Mouse (Mus musculus): ENCODE results near the gene Olfr457. TPM values are rescaled to one million over a fixed set of nuclear protein-coding genes. Genes with fewer than 3 reads are reported as not detected.

Olfr457 gene
- polyA plus RNA-seq, 1 experiment, result not detected

DNA sequence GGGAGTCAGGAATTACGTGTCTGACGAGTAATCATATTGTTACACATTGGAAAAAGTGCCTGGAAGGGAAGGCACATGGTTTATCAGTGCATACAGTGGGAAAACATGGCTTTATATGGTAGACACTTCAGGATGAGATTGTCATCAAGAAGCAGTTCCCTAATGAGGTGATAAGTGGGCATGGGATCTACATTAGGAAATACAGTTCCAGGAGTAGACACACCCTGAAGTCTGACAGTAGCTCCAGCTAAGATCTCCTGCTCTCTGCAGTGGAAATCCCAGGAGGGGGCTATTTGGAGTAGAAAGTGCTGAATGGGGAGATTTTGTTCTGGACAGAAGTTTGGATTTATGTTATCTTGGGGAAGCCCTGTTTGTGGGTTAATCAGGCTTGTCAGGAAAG, 34.7 kb downstream of the Olfr457 start:
- H3K36me3 ChIP-seq (ENCODE audit: control insufficient read depth, insufficient read depth, low read length, poor library complexity, severe bottlenecking), result no peaks in the 10 kb centered on the region
- H3K4me1 ChIP-seq (ENCODE audit: control insufficient read depth, insufficient read depth, low read length), result no peaks in the 10 kb centered on the region
- H3K27me3 ChIP-seq (ENCODE audit: control insufficient read depth, insufficient read depth, low read length, poor library complexity, severe bottlenecking), result no peaks in the 10 kb centered on the region
- H3K9ac ChIP-seq (ENCODE audit: low read depth, poor library complexity, severe bottlenecking), result no peak overlapping the region
- TF ChIP-seq CTCF (IDR thresholded peaks at IDR 0.05; ENCODE audit: low read depth, low read length) (no peak), POLR2A (IDR thresholded peaks at IDR 0.05; ENCODE audit: insufficient read depth, low read length) (no peak), EP300 (IDR thresholded peaks at IDR 0.05; ENCODE audit: insufficient read depth, low read depth, low read length) (no peak)
- no peak overlapping the region for H3K4me3 ChIP-seq (ENCODE audit: low read depth, low read length)
- no peak overlapping the region for H3K27ac ChIP-seq (ENCODE audit: insufficient read depth, low read length)
- no peaks in the 10 kb centered on the region for H3K9me3 ChIP-seq (replicated peaks; ENCODE audit: control insufficient read depth, insufficient read depth, low read length, poor library complexity, severe bottlenecking)

GRCm38 (mm10) chr6:42435490-42435889, 40.6 kb downstream of the Olfr457 start:
- Histone ChIP-seq H3K27ac (ENCODE audit: insufficient read depth, low read length) (no peak overlapping the region), H3K9ac (ENCODE audit: low read depth, poor library complexity, severe bottlenecking) (no peak overlapping the region), H3K36me3 (ENCODE audit: control insufficient read depth, insufficient read depth, low read length, poor library complexity, severe bottlenecking) (no peaks in the 10 kb centered on the region), H3K27me3 (ENCODE audit: control insufficient read depth, insufficient read depth, low read length, poor library complexity, severe bottlenecking) (no peaks in the 10 kb centered on the region), H3K4me3 (ENCODE audit: low read depth, low read length) (no peak overlapping the region), H3K4me1 (ENCODE audit: control insufficient read depth, insufficient read depth, low read length) (no peaks in the 10 kb centered on the region), H3K9me3 (replicated peaks; ENCODE audit: control insufficient read depth, insufficient read depth, low read length, poor library complexity, severe bottlenecking) (no peaks in the 10 kb centered on the region)
- TF ChIP-seq CTCF (IDR thresholded peaks at IDR 0.05; ENCODE audit: low read depth, low read length) (no peak), EP300 (IDR thresholded peaks at IDR 0.05; ENCODE audit: insufficient read depth, low read depth, low read length) (no peak), POLR2A (IDR thresholded peaks at IDR 0.05; ENCODE audit: insufficient read depth, low read length) (no peak)

DNA sequence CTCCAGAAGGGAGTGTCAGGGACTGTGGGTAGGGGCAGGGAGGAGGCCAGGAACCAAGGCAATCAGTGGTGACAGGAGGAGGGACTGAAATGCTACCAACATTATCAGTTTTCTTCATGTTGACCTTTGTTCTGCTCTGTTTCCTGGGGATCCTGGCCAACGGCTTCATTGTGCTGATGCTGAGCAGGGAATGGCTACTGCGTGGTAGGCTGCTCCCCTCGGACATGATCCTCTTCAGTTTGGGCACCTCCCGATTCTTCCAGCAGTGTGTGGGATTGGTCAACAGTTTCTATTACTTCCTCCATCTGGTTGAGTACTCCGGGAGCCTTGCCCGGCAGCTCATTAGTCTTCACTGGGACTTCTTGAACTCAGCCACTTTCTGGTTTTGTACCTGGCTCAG, 41.7 kb downstream of the Olfr457 start, which contains the start of gene Tas2r126:
Gene Tas2r126, plus strand, starts transcription at position 90 of the 400 bp plus-strand sequence.
- Histone ChIP-seq H3K9me3 (replicated peaks; ENCODE audit: control insufficient read depth, insufficient read depth, low read length, poor library complexity, severe bottlenecking) (no peaks in the 10 kb centered on the region), H3K4me3 (ENCODE audit: low read depth, low read length) (no peak within 1 kb of the TSS), H3K36me3 (ENCODE audit: control insufficient read depth, insufficient read depth, low read length, poor library complexity, severe bottlenecking) (no peaks in the 10 kb centered on the region), H3K27me3 (ENCODE audit: control insufficient read depth, insufficient read depth, low read length, poor library complexity, severe bottlenecking) (no peaks in the 10 kb centered on the region), H3K27ac (ENCODE audit: insufficient read depth, low read length) (no peak within 1 kb of the TSS), H3K9ac (ENCODE audit: low read depth, poor library complexity, severe bottlenecking) (no peak within 1 kb of the TSS), H3K4me1 (ENCODE audit: control insufficient read depth, insufficient read depth, low read length) (no peaks in the 10 kb centered on the region)
- TF ChIP-seq EP300 (IDR thresholded peaks at IDR 0.05; ENCODE audit: insufficient read depth, low read depth, low read length), result no peak
- TF ChIP-seq POLR2A (IDR thresholded peaks at IDR 0.05; ENCODE audit: insufficient read depth, low read length), result no peak
- TF ChIP-seq CTCF (IDR thresholded peaks at IDR 0.05; ENCODE audit: low read depth, low read length), result no peak

DNA sequence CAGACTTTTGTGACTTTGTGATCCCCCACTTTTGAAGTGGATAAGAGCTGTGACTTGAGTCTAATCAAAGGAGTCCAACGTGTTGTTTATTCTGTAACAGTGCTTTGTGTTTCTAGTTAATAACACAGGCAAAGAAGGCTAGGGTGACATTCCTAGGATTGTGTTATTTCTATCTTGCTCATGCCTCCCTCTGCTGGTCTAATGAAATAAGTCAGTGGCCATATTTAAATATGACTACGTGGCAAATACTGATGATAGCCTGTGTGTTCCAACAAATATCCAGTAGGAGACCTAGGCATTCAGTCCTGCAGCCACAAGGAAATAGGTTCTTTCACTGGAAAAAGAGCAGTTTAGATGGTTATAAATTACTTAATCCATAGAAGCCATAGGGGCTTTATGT, 42.6 kb downstream of the Olfr457 start:
- Histone ChIP-seq H3K9ac (ENCODE audit: low read depth, poor library complexity, severe bottlenecking) (no peak overlapping the region), H3K27ac (ENCODE audit: insufficient read depth, low read length) (no peak overlapping the region), H3K27me3 (ENCODE audit: control insufficient read depth, insufficient read depth, low read length, poor library complexity, severe bottlenecking) (no peaks in the 10 kb centered on the region), H3K9me3 (replicated peaks; ENCODE audit: control insufficient read depth, insufficient read depth, low read length, poor library complexity, severe bottlenecking) (no peaks in the 10 kb centered on the region), H3K36me3 (ENCODE audit: control insufficient read depth, insufficient read depth, low read length, poor library complexity, severe bottlenecking) (no peaks in the 10 kb centered on the region), H3K4me1 (ENCODE audit: control insufficient read depth, insufficient read depth, low read length) (no peaks in the 10 kb centered on the region), H3K4me3 (ENCODE audit: low read depth, low read length) (no peak overlapping the region)
- TF ChIP-seq POLR2A (IDR thresholded peaks at IDR 0.05; ENCODE audit: insufficient read depth, low read length) (no peak), CTCF (IDR thresholded peaks at IDR 0.05; ENCODE audit: low read depth, low read length) (no peak), EP300 (IDR thresholded peaks at IDR 0.05; ENCODE audit: insufficient read depth, low read depth, low read length) (no peak)

- TF ChIP-seq CTCF (IDR thresholded peaks at IDR 0.05; ENCODE audit: low read depth, low read length), result no peak
- Histone ChIP-seq H3K9ac (ENCODE audit: low read depth, poor library complexity, severe bottlenecking) (no peak overlapping the region), H3K4me3 (ENCODE audit: low read depth, low read length) (no peak overlapping the region), H3K4me1 (ENCODE audit: control insufficient read depth, insufficient read depth, low read length) (no peaks in the 10 kb centered on the region), H3K36me3 (ENCODE audit: control insufficient read depth, insufficient read depth, low read length, poor library complexity, severe bottlenecking) (no peaks in the 10 kb centered on the region), H3K27me3 (ENCODE audit: control insufficient read depth, insufficient read depth, low read length, poor library complexity, severe bottlenecking) (no peaks in the 10 kb centered on the region), H3K27ac (ENCODE audit: insufficient read depth, low read length) (no peak overlapping the region), H3K9me3 (replicated peaks; ENCODE audit: control insufficient read depth, insufficient read depth, low read length, poor library complexity, severe bottlenecking) (no peaks in the 10 kb centered on the region)
Observed at GRCm38 (mm10) chr6:42426337-42426736, 49.8 kb downstream of the Olfr457 start.

- TF ChIP-seq POLR2A (IDR thresholded peaks at IDR 0.05; ENCODE audit: insufficient read depth, low read length) (no peak), CTCF (IDR thresholded peaks at IDR 0.05; ENCODE audit: low read depth, low read length) (no peak), EP300 (IDR thresholded peaks at IDR 0.05; ENCODE audit: insufficient read depth, low read depth, low read length) (no peak)
Observed at GRCm38 (mm10) chr6:42424472-42424871, 51.7 kb downstream of the Olfr457 start.

More at GRCm38 (mm10) chr6:42424472-42424871, 51.7 kb downstream of the Olfr457 start:
- H3K27ac ChIP-seq (ENCODE audit: insufficient read depth, low read length), result no peak overlapping the region
- H3K9me3 ChIP-seq (replicated peaks; ENCODE audit: control insufficient read depth, insufficient read depth, low read length, poor library complexity, severe bottlenecking), result no peaks in the 10 kb centered on the region
- no peak overlapping the region for H3K9ac ChIP-seq (ENCODE audit: low read depth, poor library complexity, severe bottlenecking)
- H3K36me3 ChIP-seq (ENCODE audit: control insufficient read depth, insufficient read depth, low read length, poor library complexity, severe bottlenecking), result no peaks in the 10 kb centered on the region
- no peak overlapping the region for H3K4me3 ChIP-seq (ENCODE audit: low read depth, low read length)
- no peaks in the 10 kb centered on the region for H3K27me3 ChIP-seq (ENCODE audit: control insufficient read depth, insufficient read depth, low read length, poor library complexity, severe bottlenecking)
- H3K4me1 ChIP-seq (ENCODE audit: control insufficient read depth, insufficient read depth, low read length), result no peaks in the 10 kb centered on the region

Data from ES-Bruce4 (cell line).